Mouse (Mus musculus): ENCODE data around the gene Mfap1a.
"Not testable (repeated sequence)": the region's sequence is repeated elsewhere in the genome, so short reads cannot be mapped to it uniquely, and the experiment has no call there.

Gene Mfap1a

DNA sequence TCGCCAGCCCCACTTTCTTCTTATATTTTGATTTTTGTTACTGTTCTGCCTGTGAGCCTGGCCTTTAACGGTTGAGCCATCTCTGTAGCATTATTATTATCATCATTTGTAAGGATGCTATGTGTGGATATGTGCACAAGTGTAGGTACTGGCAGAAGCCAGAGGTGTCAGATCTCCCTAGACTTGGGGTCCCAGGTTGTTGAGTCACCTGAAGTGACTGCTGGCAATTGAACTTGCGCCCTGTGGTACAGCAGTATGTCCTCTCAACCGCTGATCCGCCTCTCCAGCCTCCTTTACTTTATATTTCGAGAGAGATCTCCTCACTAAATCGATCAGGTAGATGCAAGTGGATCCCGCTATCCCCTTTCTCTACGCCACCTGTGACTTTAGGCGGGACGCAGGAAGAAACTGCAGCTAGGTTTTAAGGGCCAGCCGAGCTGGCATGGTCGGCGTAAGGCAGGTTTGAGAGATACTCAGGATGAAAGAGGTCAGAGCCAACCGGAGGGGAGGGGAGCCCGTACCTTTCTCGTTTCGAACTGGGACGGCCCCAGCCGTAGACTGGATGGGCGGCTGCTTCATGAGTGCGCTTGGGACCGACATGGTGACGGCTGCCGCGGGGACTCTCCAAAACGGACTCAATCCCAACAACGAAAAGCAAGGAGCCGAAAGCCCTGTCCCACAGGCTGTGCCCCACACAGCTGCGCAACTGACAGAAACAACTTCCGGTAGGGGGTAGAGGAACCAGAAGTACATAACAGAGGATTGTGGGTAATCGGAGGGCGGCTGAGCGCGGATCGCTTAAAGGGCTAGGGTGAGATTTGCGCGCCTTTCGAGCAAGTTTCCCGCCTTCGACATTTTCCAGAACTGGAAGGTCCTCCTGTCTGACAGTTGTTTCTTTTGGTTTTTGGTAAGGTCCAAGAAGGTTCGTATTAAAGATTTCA lies at the start of gene Mfap1a, which contains the start of gene Wdr76:
Gene Mfap1a (minus strand): TSS at position 724 of the 941 bp plus-strand sequence.
Gene Wdr76 (plus strand): TSS at position 782 of the 941 bp plus-strand sequence.
- peak; percentile 64 for DNase-seq (ENCODE audit: low read depth)

DNA sequence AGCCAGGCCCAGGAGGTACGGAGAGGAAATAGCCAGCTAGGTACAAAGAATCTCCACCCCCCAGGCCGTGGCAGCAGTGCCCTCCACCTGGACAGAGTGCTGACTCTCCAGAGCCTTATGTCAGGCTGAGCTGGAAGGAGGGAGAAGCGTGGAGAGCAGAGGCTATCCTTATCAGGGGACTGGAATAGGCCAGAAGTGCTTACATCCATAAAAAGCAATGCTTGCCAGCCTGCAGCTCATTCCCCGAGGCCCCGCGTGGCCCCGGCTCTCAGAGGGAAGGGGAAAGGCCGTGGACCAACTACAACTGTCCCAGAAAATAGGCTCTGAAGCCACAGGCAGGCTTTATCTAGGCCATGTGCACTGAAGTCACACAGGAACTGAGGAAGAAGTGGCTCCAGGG lies 44.8 kb upstream of the Mfap1a start:
- no peak for DNase-seq (ENCODE audit: low read depth)

DNA sequence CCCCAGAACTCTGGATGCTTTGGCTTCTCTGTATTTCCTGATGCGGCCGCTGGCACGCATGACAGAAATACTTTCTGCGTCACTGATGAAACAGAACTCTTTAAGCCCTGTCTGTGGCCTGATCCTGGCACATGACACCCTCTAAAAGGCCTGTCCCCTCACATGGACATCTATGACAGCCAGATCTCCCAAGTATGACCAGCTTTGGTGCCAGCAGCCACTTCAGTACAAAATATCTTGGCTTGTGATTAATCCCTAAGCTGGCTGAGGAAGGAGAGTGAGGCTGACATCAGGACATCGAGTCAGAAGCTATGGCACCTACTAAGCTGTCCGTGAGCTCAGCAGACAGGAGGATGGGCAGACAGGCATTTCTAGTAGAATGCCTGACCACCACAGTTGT lies 43.2 kb upstream of the Mfap1a start:
- no peak for DNase-seq (ENCODE audit: low read depth)

DNA sequence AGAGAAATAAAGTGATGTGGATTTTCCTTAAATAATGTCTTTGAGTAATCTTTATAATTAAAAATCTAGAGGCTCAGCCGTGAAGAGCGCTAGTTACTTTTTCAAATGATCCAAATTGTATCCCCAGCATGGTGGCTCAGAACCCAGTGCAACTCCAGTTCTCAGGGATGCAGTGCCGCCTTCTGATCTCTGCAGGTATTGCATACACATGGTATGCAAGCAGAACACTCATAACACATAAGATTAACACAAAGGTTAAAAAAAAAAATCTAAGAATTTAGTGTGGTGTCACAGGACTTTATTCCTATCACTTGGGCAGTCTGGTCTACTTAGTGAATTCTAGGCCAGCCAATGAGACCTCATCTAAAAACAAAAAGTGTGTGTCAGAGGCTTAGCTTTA lies 38.4 kb upstream of the Mfap1a start:
- DNase-seq (ENCODE audit: low read depth) = no peak

DNA sequence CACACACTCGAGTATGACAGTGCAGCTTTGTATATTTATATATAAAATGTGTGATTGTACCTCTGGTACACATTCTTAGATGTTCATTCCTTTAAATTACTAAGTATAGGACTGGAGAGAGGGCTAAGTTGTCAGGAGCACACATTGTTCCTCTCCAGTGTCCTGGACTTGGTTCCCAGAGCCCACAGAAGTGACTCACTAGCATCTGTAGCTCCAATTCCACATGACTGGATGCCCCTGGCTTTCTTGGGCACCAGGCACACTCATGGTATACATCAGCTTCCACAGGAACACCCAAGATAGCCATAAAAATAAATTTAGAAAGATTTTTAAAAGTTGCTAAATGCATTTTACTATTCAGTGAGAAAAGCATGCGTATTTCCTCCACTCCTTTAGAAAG lies 18.6 kb upstream of the Mfap1a start:
- DNase-seq (ENCODE audit: low read depth) = no peak

DNA sequence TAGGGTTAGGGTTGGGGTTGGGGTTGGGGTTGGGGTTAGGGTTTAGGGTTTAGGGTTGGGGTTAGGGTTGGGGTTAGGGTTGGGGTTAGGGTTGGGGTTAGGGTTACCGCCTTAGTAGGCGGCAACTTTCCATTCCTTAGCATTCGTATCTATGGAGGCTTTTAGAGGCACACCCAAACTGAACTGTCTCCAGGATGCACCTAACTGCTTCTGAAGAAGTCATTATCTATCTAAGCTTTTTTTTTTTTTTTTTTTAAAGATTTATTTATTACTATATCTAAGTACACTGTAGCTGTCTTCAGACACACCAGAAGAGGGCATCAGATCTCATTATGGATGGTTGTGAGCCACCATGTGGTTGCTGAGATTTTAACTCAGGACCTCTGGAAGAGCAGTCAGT lies 16.4 kb upstream of the Mfap1a start:
- DNase-seq (ENCODE audit: low read depth) = not testable (repeated sequence)

DNA sequence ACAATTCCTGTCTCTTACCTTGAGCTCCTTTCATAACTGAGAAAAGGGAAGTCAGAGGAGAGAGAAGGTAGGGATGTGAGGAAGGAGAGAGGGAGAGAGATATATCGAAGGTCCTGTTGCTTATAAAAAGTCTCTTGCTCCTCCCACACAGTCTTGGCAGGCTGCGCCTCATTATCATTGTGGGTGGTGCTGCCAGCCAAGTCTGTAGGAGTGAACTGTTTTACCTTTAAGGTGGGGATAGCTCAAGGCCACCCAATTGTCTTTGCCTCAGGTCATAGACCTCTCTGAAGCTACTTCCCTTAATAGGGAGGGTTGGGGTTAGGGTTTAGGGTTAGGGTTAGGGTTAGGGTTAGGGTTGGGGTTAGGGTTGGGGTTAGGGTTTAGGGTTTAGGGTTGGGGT lies 15.5 kb upstream of the Mfap1a start:
- no peak for DNase-seq (ENCODE audit: low read depth)

DNA sequence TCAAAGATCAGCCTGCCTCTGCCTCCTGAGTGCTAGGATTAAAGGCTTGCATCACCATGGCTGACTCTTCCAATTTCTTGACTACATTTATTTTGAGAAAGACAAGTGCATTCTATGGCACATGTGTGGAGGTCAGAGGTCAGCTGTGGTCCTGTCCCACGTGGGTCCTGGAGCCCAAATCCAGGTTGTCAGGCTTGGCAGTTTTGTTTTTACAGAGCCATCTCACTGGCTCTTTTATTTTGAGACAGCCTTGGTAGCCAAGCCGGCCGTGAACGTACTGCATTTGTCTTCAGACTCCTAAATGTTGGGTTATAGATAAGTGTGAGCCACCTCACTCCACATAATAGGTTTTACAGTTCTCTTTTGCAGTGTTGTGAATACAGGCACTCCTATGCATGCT lies 12.2 kb upstream of the Mfap1a start:
- not testable (repeated sequence) for DNase-seq (ENCODE audit: low read depth)

DNA sequence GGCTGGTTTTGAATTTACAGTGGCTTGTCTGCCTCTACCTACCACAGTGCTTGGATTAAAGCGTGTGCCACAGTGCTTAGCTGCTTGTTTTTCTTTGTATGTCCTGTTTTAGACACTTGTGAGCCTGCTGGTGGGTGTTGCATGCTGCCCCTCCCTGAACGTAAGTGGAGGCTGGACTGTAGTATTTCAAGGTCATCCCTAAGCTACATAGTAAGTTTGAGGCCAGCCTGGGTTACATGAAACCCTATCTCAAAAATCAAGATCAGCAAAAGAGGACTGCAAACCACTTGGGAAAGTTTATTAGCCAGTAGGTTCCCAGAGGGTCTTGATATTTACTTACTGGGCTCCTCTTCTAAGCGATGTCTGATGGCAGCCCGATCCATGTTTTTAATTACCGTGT lies 11.6 kb upstream of the Mfap1a start:
- DNase-seq (ENCODE audit: low read depth) = no peak

DNA sequence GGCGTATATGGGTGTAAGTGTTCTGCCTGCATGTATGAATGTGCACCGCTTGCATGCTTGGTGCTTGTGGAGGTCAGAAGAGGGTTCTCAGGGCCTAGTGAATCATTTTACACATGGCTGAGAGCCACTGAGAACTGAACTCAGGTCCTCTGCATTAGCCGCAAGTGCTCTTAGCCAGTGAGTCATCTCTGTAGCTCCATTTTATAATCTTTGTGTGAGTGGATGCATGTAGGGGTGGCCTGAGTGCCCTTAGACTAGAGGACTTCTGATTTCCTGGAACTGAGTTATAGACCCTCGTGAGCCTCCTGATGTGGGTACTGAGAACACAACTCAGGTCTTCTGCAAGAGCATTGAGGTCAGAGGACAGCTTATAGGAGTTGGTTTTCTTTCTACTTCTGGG lies 7.7 kb upstream of the Mfap1a start:
- DNase-seq (ENCODE audit: low read depth) = no peak

DNA sequence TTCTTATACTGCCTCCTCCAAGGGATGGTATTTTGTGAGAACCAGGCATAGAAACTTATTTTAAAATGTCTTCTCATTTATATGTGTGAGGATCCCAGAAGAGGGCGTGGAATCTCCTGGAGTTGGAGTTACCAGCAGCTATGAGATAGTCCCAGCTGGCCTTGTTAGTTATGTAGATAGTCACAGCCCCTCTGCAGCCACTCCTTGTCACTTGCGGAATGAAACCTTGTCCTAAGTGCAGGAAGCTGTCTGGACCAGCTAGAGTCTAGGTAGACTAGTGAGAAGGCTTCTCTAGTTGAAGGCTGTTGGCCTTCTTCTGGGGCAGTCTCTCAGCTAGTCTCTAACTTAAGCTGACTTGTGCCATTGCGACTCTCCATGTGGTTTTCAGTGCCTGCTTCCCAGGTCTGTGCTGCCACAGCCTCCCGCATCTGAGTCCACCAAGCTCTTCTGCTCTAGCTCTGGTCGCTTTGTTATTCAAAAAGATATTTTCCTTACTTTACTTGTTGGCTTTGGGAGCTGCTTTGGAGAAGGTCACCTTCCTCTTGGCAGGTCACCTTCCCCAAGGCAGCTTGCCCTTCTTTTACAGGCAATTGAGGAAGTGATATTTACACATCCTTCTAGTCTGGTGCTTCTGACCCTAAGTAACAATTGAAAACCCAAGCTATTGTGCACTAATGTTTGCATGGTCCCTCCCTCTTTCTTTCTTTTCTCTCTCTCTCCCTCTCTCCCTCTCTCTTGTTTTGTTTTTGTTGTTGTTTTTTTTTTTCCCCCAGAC lies 6.7 kb upstream of the Mfap1a start:
- DNase-seq (ENCODE audit: low read depth) = not testable (repeated sequence)

DNA sequence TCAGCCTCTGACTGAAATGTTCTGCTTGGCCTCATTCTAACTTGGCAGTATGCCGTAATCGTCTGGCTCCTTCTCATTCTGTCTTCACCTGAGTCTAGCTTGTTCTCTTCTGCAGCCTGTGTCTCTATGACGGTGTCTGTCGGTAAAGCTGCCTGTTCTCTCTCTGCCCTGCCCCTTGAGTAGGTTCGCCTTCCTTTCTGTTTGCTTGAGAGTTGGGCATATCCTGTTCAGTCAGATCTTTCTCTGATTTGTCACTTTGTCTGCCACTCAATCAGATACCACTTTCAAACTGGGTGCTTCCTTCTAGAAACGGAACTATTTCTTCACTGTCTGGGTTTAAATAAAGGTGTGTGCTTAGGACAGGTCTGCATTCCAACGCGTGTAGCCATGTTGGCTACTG lies 4.9 kb upstream of the Mfap1a start:
- DNase-seq (ENCODE audit: low read depth) = no peak

DNA sequence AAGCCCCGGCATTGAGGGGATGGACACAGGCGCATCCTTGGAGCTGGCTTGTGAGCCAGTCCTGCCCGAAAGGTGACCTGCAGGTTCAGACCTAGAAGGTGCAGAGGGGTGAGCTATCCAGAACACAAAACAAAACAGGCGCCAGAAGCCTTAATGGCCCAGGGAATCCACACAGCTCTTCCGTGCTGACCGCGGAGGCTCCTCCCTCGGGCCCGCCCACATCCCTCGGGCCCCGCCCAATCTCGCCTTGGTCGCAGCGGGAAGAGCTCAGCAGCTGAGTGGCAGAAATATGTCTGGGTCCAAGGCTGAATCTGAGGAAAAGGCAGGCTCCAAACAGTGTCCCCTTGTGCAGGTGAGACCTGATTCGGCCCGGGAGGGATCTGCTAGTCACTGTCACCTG lies 3.1 kb upstream of the Mfap1a start:
- peak; percentile 35 for DNase-seq (ENCODE audit: low read depth)

DNA sequence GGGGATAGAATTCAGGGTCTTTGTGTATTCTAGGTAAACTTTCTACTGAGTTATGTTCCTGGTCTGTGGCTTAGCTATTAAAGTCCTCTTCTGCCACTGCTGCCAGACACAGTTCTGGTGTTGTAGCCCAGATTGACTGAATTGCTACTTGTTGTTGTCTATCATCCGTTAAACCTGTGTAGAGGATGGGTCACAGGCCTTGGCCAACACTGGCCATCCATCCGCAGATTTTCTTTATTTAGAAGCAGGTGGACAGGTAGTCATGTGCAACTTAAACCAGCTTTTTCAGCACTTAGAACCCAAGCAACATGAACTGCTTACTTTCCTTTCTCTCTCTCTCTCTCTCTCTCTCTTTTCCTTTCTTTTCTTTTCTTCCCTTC lies 1.5 kb upstream of the Mfap1a start:
- no peak for DNase-seq (ENCODE audit: low read depth)

DNA sequence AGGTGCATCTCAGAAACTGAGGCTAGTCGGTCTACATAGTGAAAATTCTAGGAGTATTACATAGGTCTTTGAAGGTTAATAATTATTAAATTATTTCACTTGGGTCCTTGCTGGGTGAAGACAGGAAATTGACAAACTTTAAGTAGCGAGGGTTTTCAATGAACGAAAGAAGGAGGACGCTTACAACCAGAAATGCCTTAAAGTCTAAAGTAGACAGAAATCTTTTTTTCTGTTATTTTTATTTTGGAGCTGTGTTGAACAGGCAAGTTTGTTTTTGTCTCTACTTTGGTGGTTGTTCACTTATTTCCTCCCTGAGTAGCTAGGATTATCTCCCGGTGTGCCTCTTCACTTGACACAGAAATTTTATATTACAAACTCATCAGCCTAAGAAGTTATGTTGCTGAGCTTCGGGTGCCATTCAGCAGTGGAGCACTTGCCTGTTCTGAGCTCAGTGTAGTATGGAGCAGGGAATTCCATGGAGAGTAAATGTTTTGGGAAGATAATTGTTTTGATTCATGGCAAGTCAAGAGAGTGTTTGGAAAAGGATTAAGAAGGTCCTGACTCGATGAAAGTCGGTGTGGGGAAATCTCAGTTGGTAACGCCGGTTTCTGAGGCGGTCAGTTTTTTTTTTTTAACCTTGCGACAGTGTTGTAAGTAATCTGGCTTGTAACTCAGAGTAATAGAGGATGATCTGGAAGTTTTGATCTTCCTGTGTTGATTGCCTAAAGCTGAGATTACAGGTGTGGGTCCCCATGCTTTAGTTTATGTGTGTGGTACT lies 897 bp upstream of the Mfap1a start:
- no peak for DNase-seq (ENCODE audit: low read depth)

DNA sequence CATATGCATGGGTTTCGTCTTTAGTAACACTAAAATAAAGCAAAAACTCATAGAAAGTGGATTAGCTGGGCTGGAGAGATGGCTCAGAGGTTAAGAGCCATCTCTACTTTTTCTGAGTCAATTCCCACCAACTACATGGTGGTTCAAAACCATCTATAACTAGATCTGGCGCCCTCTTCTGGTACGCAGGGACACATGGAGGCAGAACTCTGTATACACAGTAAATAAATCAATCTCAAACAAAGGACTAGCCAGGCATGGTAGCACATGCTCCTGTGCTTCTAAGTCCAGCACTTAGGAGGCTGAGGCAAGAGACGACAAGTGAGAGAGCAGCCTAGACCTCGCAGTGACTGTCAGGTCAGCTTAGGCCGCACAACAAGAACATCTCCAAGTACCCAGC lies 4.9 kb downstream of the Mfap1a start:
- DNase-seq (ENCODE audit: low read depth) = not testable (repeated sequence)

DNA sequence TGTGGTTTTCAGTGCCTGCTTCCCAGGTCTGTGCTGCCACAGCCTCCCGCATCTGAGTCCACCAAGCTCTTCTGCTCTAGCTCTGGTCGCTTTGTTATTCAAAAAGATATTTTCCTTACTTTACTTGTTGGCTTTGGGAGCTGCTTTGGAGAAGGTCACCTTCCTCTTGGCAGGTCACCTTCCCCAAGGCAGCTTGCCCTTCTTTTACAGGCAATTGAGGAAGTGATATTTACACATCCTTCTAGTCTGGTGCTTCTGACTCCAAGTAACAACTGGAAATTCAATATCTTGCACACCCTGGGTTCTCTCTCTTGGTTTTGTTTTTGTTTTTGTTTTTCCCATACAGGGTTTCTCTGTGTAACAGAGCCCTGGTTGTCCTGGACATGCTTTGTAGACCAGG lies 22.1 kb downstream of the Mfap1a start:
- not testable (repeated sequence) for DNase-seq (ENCODE audit: low read depth)

DNA sequence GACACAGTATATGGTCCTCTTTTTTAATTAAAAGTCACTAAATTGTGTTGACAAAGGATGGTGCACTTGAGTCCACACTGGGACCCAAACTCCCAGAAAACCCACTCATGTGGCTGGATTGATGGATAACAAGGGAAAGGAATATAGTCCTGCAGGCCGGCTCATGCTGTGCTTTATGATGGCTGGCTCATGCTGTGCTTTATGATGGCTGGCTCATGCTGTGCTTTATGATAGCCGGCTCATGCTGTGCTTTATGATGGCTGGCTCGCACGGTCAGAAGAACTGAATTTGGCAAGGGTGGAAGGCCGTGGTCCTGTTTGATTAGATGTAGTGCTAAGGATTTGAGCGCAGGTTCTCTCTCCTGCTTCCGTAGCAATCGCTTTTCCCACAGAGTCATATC lies 22.9 kb downstream of the Mfap1a start:
- no peak for DNase-seq (ENCODE audit: low read depth)

DNA sequence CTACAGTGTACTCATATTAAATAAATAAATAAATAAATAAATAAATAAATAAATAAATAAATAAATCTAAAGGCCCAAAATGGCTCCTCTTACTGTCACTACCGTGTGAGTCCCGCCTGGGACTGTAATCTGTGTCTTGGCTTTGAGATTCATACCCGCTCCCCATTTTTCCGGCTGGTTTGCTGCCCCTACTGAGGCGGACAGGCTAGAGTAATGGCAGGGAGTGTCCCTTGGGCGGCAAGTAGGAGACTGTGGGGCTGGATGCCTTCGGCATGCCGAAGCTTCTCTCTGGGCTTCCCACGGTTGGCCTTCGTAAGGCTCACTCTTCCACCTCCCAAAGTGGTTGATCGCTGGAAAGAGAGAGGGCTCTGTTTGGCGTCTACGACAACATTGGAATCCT lies 25.5 kb downstream of the Mfap1a start:
- not testable (repeated sequence) for DNase-seq (ENCODE audit: low read depth)

DNA sequence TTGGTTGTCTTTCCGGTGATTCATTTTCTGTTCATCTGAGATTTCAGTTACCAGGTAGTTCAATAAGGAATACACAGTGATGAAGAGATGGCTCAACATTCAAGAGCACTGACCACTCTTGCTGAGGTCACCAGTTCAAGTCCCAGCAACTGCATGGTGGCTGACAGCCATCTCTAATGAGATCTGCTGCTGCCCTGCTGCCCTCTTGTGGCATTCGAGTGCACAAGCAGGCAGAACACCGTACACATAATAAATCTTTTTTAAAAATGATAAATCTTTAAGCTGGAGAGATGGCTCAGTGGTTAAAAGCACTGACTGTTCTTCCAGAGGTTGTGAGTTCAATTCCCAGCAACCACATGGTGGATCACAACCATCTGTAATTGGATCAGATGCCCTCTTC lies 26.0 kb downstream of the Mfap1a start:
- no peak for DNase-seq (ENCODE audit: low read depth)

DNA sequence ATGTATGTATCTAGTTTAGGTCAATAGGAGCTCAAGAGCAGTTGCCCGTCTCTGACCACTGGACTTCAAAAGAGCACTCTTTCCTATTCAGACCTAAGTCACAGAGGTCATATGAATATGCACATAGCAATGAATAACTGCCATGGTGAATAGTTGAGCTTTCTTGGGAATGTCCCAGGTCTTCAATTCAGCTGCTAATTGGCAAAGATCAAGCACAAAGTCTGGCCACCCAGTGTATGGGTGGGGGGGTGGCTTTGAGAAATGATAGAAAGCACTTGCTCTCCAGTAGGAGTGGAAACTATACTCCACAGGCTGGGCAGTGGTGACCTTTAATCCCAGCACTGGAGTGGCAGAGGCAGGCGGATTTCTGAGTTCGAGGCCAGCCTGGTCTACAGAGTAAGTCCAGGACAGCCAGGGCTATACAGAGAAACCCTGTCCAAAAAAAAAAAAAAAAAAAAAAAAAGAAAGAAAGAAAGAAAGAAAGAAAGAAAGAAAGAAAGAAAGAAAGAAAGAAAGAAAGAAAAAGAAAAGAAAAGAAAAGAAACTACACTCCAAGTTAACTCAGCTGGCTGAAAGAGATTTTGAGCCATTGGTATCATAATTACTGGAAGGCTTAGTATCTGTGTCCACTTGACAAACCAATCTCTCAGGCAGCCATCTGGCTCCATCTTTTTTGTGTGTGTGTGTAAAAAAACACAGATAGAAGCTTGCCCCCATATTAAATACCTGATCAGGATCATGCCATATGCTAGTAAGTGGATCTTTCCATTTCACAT lies 28.8 kb downstream of the Mfap1a start:
- no peak for DNase-seq (ENCODE audit: low read depth)

DNA sequence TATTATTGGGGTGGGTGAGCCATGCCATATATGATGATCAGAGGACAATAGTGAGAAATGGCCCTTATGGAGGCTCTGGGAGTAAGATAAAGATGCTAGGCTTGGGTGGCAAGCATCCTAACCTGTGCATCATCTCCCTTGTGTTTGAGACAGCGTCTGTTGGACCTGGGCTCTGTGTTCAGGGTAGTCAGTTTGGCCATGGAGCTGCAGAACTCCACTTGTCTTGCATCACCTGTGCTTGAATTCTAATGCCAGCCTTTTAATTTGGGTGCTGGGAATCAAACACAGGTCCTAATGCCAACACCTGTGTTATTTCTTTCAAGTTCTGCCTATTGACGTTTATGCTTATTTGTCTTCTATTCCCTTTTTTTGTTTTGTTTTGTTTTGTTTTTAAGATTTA lies 31.2 kb downstream of the Mfap1a start:
- not testable (repeated sequence) for DNase-seq (ENCODE audit: low read depth)
